In genomic region chr3:96503083-96503450, GRCm38 (mm10) we compare ENCODE assay signal across 7 mouse cellular contexts. TPM values are rescaled to one million over a fixed set of nuclear protein-coding genes. Genes with fewer than 3 reads are reported as not detected.
A peak's percentile ranks its signal among the peaks of the same experiment; 100 is the strongest.
DNase-seq lines count a peak whose midpoint lies in the region; ATAC-seq and TF ChIP-seq lines count a peak whose summit lies in the region.

No protein-coding gene starts in this region.

- peak overlapping the region; percentile 72 for H3K4me3 ChIP-seq in forebrain, postnatal 0 days (ENCODE audit: low read depth, low read length)
- peak overlapping the region; percentile 59 for H3K4me3 ChIP-seq in hindbrain, embryonic 14.5 days (replicated peaks; ENCODE audit: low read length)

- H3K4me2 ChIP-seq in forebrain, postnatal 0 days (ENCODE audit: low read depth): peak overlapping the region; percentile 98
- H3K4me2 ChIP-seq in hindbrain, embryonic 14.5 days (replicated peaks): peak overlapping the region; percentile 99

- peak; percentile 91 for DNase-seq in R1 (ENCODE audit: low read depth, low spot score)
- peak; percentile 65 for DNase-seq in cerebellum, adult 8-10 months
- peak; percentile 87 for DNase-seq in forebrain, postnatal 0 days
- peak; percentile 88 for DNase-seq in hindbrain, embryonic 14.5 days (ENCODE audit: low spot score)
- DNase-seq in layer of hippocampus, postnatal 36 days: peak; percentile 58 to 68
- peak; percentile 79 to 83 for DNase-seq in right cerebral cortex, postnatal 10 days (ENCODE audit: low spot score in 2 of 2)

- no peaks in the 10 kb centered on the region for H3K36me3 ChIP-seq in forebrain, postnatal 0 days (ENCODE audit: insufficient read depth)
- no peaks in the 10 kb centered on the region for H3K36me3 ChIP-seq in hindbrain, embryonic 14.5 days (replicated peaks; ENCODE audit: control insufficient read depth, insufficient read depth)

- H3K9ac ChIP-seq in forebrain, postnatal 0 days: peak overlapping the region; percentile 40; the same call in 1 of the 2 replicates
- H3K9ac ChIP-seq in hindbrain, embryonic 14.5 days: peak overlapping the region; percentile 56

- H3K27ac ChIP-seq in forebrain, postnatal 0 days (ENCODE audit: low read depth, low read length): no peak overlapping the region
- H3K27ac ChIP-seq in hindbrain, embryonic 14.5 days: no peak overlapping the region

- ATAC-seq in forebrain, postnatal 0 days: no peak
- no peak for ATAC-seq in hindbrain, embryonic 14.5 days (ENCODE audit: low FRiP score)
- peak; percentile 58 for ATAC-seq in megakaryocyte, adult 5-6 weeks (ENCODE audit: poor library complexity, severe bottlenecking)

- peak; percentile 82 for TF ChIP-seq CTCF in forebrain, postnatal 0 days (IDR thresholded peaks at IDR 0.05; ENCODE audit: low read depth)

- under 1% methylated on average over 7 of the region's 7 CpGs for WGBS in forebrain, postnatal 0 days
- WGBS in hindbrain, embryonic 14.5 days: 1% methylated on average over 7 of the region's 7 CpGs

- H3K4me1 ChIP-seq in forebrain, postnatal 0 days (ENCODE audit: insufficient read depth): no peaks in the 10 kb centered on the region
- H3K4me1 ChIP-seq in hindbrain, embryonic 14.5 days (replicated peaks; ENCODE audit: control insufficient read depth, insufficient read depth, low read length): no peaks in the 10 kb centered on the region; the same call in 1 of the 2 replicates

- H3K9me3 ChIP-seq in forebrain, postnatal 0 days (ENCODE audit: low read length): no peaks in the 10 kb centered on the region
- H3K9me3 ChIP-seq in hindbrain, embryonic 14.5 days (ENCODE audit: control insufficient read depth, low read length): no peaks in the 10 kb centered on the region

- H3K27me3 ChIP-seq in forebrain, postnatal 0 days (ENCODE audit: insufficient read depth, low read length): no peaks in the 10 kb centered on the region
- H3K27me3 ChIP-seq in hindbrain, embryonic 14.5 days (ENCODE audit: control insufficient read depth, insufficient read depth, low read length): no peaks in the 10 kb centered on the region

RNA-seq across cellular contexts. Expression of gene Hfe2, which starts 21.9 kb away (rescaled TPM):
- total RNA-seq in forebrain, postnatal 0 days (2014; rRNA removed): 0.54 and 1.6 TPM in 2 replicates
- 0.82 and 1.4 TPM in 2 replicates for polyA plus RNA-seq in forebrain, postnatal 0 days (2015; fragmentation: Nextera tagmentation; extraction: Ambion mirVana)
- 1.9 and 2.1 TPM in 2 replicates for polyA plus RNA-seq in hindbrain, embryonic 14.5 days (2014; fragmentation: Nextera tagmentation; extraction: Ambion mirVana)
- under 1 TPM in 1 of 2 experiments, not detected in 1; 0.25 TPM for total RNA-seq in layer of hippocampus, postnatal 36 days (2021)
- not detected in 2 replicates for total RNA-seq in megakaryocyte, adult 5-6 weeks (2015)
- not detected in 2 replicates for total RNA-seq in megakaryocyte, adult 5-6 weeks (2017)

RNA-seq across cellular contexts. Expression of gene BC107364, which starts 51.0 kb away (rescaled TPM):
- total RNA-seq in forebrain, postnatal 0 days (2014; rRNA removed): not detected in 2 replicates
- polyA plus RNA-seq in forebrain, postnatal 0 days (2015; fragmentation: Nextera tagmentation; extraction: Ambion mirVana): not detected in 2 replicates
- polyA plus RNA-seq in hindbrain, embryonic 14.5 days (2014; fragmentation: Nextera tagmentation; extraction: Ambion mirVana): not detected in 2 replicates
- total RNA-seq in layer of hippocampus, postnatal 36 days (2021): not detected
- not detected in 2 replicates for total RNA-seq in megakaryocyte, adult 5-6 weeks (2015)
- not detected in 2 replicates for total RNA-seq in megakaryocyte, adult 5-6 weeks (2017)

RNA-seq across cellular contexts. Expression of gene Txnip, which starts 54.7 kb away (rescaled TPM):
- 122 and 176 TPM in 2 replicates for total RNA-seq in forebrain, postnatal 0 days (2014; rRNA removed)
- polyA plus RNA-seq in forebrain, postnatal 0 days (2015; fragmentation: Nextera tagmentation; extraction: Ambion mirVana): 116 and 135 TPM in 2 replicates
- polyA plus RNA-seq in hindbrain, embryonic 14.5 days (2014; fragmentation: Nextera tagmentation; extraction: Ambion mirVana): 53.2 and 71.4 TPM in 2 replicates
- 10 to 100 TPM; 20.7 to 32.2 TPM for total RNA-seq in layer of hippocampus, postnatal 36 days (2021)
- total RNA-seq in megakaryocyte, adult 5-6 weeks (2015): 411 and 437 TPM in 2 replicates
- total RNA-seq in megakaryocyte, adult 5-6 weeks (2017): 356 and 357 TPM in 2 replicates
